Mouse (Mus musculus): ENCODE measurements at regions not wholly inside any gene's neighbourhood (a gene's known extent, or its start where the extent isn't known, plus 50 kb on each side); places are given as distances from the start of the nearest gene placed in this dataset.

GRCm38 (mm10) chr8:90762390-90762789, 54.8 kb downstream of the Gm19935 start:
- no peak for DNase-seq (ENCODE audit: low spot score)

GRCm38 (mm10) chr8:90761947-90762346, 55.2 kb downstream of the Gm19935 start:
- DNase-seq (ENCODE audit: low spot score), result no peak

- no peak for DNase-seq (ENCODE audit: low spot score)
Measured at GRCm38 (mm10) chr8:90761446-90761845, 55.7 kb downstream of the Gm19935 start.

GRCm38 (mm10) chr8:90759531-90759930, 57.7 kb downstream of the Gm19935 start:
- no peak for DNase-seq (ENCODE audit: low spot score)

- no peak for DNase-seq (ENCODE audit: low spot score)
Measured at GRCm38 (mm10) chr8:90755020-90755419, 62.2 kb downstream of the Gm19935 start.

GRCm38 (mm10) chr8:90743546-90743945, 73.6 kb downstream of the Gm19935 start:
- DNase-seq (ENCODE audit: low spot score), result no peak

GRCm38 (mm10) chr8:90740963-90741733, 76.0 kb downstream of the Gm19935 start:
- no peak for DNase-seq (ENCODE audit: low spot score)

- DNase-seq (ENCODE audit: low spot score), result no peak
Measured at GRCm38 (mm10) chr8:90740302-90740962, 76.8 kb downstream of the Gm19935 start.

- no peak for DNase-seq (ENCODE audit: low spot score)
Measured at GRCm38 (mm10) chr8:90728011-90728410, 89.2 kb downstream of the Gm19935 start.

GRCm38 (mm10) chr8:90725188-90725587, 92.0 kb downstream of the Gm19935 start:
- DNase-seq (ENCODE audit: low spot score), result no peak

GRCm38 (mm10) chr8:90716436-90716835, 100.8 kb downstream of the Gm19935 start:
- DNase-seq (ENCODE audit: low spot score), result no peak

- peak; percentile 67 for DNase-seq (ENCODE audit: low spot score)
Measured at GRCm38 (mm10) chr8:90708524-90708923, 108.7 kb downstream of the Gm19935 start.

GRCm38 (mm10) chr8:90692516-90692915, 124.7 kb downstream of the Gm19935 start:
- DNase-seq (ENCODE audit: low spot score), result no peak

- DNase-seq (ENCODE audit: low spot score), result no peak
Measured at GRCm38 (mm10) chr8:90685076-90685475, 132.1 kb downstream of the Gm19935 start.

GRCm38 (mm10) chr8:90670471-90671057, 146.6 kb downstream of the Gm19935 start:
- no peak for DNase-seq (ENCODE audit: low spot score)

- no peak for DNase-seq (ENCODE audit: low spot score)
Measured at GRCm38 (mm10) chr8:90669396-90669795, 147.8 kb downstream of the Gm19935 start.

GRCm38 (mm10) chr8:90659066-90659465, 158.1 kb downstream of the Gm19935 start:
- DNase-seq (ENCODE audit: low spot score), result no peak

GRCm38 (mm10) chr8:90657641-90658051, 159.5 kb downstream of the Gm19935 start:
- no peak for DNase-seq (ENCODE audit: low spot score)

GRCm38 (mm10) chr8:90657116-90657515, 160.1 kb downstream of the Gm19935 start:
- DNase-seq (ENCODE audit: low spot score), result no peak

GRCm38 (mm10) chr8:90656436-90657090, 160.6 kb downstream of the Gm19935 start:
- DNase-seq (ENCODE audit: low spot score), result no peak

GRCm38 (mm10) chr8:90654786-90655185, 162.4 kb downstream of the Gm19935 start:
- DNase-seq (ENCODE audit: low spot score), result no peak

- no peak for DNase-seq (ENCODE audit: low spot score)
Measured at GRCm38 (mm10) chr8:90642392-90642791, 174.8 kb downstream of the Gm19935 start.

GRCm38 (mm10) chr8:90636770-90637169, 180.4 kb downstream of the Gm19935 start:
- no peak for DNase-seq (ENCODE audit: low spot score)
